Mouse (Mus musculus) left cerebral cortex, adult 8-10 months (tissue): ENCODE data around the gene Mfn2. TPM values are rescaled to one million over a fixed set of nuclear protein-coding genes. Genes with fewer than 3 reads are reported as not detected.

ENCODE experiments used
- DNase-seq, 2 experiments: peaks; one replicate each; pipeline ENCODE4 v3.0.0; 2022; ENCODE audit warnings: low spot score in 2 of 2
- total RNA-seq, 4 experiments: library from RNA; stranded (reverse); gene quantifications; 2 replicates each; pipeline ENCODE4 v1.2.4; 2022

The Mfn2 gene
- total RNA-seq, 4 experiments from 2014 or later: 181 to 227 (median 209) TPM

GRCm38 (mm10) chr4:147918459-147919121 is 14.1 kb upstream of the Mfn2 start:
- DNase-seq: no peak

DNA sequence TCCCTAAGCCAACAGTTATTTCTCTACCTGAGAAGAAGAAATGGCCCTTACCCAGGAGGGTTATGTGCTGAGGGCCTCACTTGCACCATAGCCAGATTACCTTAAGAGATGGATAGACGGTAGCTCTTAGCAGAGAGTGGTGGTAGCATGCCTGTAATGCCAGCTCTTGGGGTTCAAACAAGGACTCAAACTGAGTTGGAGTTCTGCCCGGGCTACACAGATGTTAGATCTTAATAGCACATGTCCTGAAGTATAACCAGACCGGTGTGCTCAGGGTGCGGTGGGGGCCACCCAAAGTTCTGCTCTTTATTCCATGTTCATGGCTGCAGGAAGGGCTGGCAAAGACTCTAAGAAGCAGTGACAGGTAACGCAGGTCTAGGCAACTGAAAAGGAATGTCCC is 5.0 kb upstream of the Mfn2 start:
- DNase-seq: no peak

GRCm38 (mm10) chr4:147906230-147906629 is 1.7 kb upstream of the Mfn2 start:
- no peak for DNase-seq

DNA sequence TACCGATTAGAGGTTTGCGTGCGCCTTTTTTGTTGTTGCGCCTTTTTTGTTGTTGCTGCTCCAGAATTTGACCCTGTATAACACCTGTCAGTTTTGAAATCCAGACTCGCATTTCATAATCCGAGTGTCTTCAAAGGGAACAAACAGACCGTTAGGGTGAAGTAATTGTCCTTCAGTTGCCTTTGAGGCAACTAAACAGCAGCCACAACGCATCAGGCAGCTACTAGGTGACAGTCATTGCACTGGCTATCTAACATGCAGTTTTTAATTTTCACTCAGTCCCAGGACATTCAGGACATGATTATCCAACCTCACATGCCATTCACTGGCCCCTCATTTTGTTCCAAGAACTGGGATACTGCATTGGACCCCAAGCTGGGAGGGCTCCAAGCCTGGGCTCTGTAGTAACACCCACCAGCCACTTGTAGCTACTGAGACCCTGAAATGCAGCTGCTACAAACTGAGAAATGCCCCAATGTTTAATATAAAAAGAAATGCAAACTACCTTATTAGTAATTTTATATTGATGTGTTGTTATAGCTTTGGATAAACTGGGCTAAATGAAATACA is 671 bp upstream of the Mfn2 start:
- no peak for DNase-seq

- no peak for DNase-seq
Measured at GRCm38 (mm10) chr4:147903601-147904000, 903 bp downstream of the Mfn2 start.

DNA sequence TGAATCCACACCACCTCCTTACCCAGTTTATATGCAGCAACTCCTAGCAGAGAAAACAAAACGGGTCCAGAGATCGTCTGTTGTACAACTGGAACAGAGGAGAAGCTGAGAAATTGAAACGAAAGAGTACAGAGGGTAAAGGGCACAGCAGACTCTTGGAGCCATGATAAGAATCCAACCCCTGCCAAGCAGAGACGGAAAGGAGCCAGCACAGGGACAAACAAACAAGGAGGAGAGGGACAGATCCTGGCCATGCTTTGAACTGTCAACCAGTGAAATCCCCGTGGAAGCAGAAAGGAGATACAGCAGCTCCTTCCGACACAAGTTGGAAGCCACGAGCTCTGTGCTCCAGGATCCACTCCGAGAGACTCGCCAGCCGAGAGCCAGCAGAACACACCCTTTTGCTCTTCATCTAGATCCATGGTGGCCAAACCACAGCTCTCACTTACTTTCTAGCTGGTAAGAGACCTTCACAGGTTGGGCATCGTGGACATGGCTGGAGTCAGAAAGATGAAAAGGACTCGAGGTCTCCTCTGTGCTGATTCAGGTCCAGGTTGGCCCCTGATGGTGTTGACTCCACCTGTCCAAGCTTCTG is 1.5 kb downstream of the Mfn2 start:
- DNase-seq: no peak

DNA sequence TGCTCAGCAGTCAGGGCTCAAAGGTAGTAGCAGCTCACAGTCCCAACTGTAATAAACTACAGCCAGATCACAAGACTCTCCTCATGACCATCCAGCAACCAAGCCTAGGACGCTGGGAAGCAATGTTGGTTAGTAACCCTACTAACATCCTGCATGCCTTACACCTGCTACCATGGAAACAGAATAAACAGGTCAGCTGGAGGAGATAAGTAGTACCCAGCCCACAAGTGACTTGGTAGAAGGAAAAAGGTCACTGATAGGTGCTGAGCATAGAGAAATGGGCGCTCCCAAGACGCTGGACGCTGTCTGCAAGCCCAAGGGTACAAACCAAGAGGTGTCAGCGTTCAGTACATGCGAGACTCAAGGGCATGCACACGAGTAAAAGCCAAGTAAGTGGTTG is 4.1 kb downstream of the Mfn2 start:
- no peak for DNase-seq

GRCm38 (mm10) chr4:147897348-147897747 is 7.2 kb downstream of the Mfn2 start:
- no peak for DNase-seq

- DNase-seq: no peak
Measured at GRCm38 (mm10) chr4:147896411-147896810, 8.1 kb downstream of the Mfn2 start.

- no peak for DNase-seq
Measured at GRCm38 (mm10) chr4:147895815-147896330, 8.6 kb downstream of the Mfn2 start.

- DNase-seq: no peak
Measured at GRCm38 (mm10) chr4:147890341-147890740, 14.2 kb downstream of the Mfn2 start.

- no peak for DNase-seq
Measured at GRCm38 (mm10) chr4:147888237-147888636, 16.3 kb downstream of the Mfn2 start.

DNA sequence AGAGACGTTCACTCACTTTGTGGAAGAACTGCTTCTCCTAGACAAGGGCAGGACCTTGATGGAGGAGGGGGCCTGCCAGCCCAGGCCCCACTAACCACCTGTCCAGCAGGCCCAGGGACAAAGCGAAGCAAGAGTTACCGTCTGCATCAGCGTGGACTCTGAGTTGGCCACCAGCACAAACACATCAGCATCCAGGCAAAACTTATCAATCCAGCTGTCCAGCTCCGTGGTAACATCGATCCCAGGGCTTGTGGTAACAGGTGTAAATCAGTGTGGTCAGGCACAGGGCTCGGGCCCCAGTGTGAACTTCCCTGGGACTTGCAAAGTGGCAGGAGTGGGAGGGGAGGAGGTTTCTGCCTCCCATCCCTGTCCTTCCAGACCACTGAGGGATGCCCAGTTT is 17.2 kb downstream of the Mfn2 start:
- no peak for DNase-seq

DNA sequence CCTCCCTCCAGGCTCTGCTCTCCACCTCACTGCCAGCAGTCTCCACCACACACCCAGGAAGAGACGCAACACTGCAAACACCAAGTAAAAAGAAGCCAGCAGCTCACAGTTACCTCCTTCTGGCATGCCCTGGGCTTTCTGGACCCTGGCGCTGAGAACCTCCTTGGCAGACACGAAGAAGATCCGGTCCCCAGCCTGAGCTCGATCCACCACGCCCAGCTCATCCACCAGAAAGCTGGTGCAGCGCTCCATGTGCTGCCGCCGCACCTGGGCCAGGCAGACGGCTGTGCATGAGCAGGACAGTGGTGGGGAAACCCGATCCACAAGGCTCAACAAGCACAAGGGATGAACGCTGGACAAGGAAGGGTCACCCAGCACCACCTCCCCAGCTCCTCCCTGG is 18.3 kb downstream of the Mfn2 start:
- DNase-seq: no peak

DNA sequence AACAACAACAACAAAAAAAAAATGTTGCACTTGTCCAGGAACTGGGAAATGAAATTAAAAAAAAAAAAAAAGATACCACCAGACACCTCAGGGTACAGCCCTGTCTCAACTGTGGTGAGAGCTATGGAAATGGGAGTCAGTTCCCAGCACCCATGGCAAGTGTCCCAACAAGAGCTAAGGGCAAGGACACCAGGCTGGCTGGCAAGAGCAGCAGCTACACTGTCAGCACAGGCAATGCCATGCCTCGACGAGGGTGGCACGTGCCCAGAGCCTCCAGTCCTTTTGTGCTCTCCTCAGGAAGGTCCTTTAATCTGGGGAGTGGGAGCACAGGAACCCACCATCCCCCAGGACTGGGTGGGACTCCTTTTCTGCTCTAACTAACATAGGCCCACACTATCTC is 20.4 kb downstream of the Mfn2 start:
- no peak for DNase-seq

DNA sequence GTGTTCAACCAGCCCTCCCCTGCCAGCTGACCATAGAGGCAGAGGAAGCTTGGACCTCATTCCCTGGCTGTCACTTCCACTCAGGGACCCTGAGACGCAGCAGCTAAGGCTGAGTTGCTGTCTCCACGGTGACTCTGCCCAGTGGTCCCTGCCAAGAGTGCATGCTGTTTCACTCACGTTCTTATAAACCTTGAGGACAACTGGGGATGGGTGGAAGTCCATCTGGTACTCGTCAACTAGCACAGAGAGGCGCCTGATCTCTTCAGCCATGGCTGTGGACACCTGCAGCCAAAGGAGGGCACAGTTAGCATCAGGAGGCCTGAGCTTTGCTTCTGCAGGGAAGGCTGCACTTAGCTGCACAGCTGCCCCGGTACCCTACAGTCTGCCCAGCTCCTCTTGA is 21.5 kb downstream of the Mfn2 start:
- no peak for DNase-seq

GRCm38 (mm10) chr4:147881792-147882191 is 22.7 kb downstream of the Mfn2 start:
- DNase-seq: no peak

GRCm38 (mm10) chr4:147879865-147880264 is 24.6 kb downstream of the Mfn2 start:
- DNase-seq: no peak

GRCm38 (mm10) chr4:147879456-147879855 is 25.0 kb downstream of the Mfn2 start:
- DNase-seq: no peak

DNA sequence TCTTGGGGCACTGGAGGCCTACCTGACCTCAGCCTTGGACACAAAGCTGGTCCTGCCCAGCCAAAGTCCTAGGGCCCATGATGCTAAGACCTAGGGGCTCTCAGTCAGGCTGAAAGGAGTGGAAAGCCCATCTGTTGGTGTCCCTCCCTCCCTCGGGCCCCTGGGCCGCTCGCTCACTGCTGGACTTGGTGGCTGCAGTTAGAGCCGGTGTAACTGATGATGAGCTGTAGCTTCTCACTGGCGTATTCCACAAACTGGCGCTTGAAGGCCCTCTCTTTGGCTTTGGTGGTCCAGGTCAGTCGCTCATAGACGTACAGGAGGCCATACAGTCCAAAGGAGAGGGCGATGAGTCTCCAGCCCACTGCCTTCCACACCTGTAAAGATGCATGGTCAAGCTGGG is 26.0 kb downstream of the Mfn2 start:
- no peak for DNase-seq

DNA sequence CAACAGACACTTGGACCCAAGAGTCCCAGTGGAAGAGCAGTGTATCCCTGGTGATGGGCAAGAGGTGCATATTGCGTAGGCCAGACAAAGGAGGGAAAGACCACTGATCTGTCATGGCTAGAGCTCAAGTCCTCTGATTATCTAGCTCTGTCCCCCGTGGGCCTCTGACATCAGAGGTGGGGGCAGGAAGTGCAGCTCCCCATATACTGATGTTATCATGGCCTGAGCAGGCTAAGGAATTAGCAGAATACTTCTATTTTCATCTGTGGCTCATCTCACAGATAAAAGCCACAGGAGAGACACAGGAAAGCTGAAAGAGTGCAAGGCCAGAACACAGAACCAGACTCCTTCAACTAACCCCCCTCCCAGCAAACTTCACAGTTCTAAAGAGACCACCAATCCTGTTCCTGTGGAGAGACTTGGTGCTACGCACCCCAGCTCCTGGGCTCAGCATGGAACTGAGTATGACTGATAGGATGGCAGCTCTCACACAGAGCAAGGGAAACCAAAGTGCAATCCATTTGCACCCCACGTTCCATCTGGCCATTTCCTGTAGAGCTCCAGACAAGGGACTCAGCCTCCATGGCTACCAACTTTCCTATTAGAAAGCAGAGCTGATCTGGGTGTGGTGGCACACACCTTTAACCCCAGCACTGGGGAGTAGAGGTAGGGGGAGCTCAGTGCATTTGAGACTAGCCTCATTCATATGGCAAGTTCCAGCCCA is 28.5 kb downstream of the Mfn2 start:
- DNase-seq: no peak

DNA sequence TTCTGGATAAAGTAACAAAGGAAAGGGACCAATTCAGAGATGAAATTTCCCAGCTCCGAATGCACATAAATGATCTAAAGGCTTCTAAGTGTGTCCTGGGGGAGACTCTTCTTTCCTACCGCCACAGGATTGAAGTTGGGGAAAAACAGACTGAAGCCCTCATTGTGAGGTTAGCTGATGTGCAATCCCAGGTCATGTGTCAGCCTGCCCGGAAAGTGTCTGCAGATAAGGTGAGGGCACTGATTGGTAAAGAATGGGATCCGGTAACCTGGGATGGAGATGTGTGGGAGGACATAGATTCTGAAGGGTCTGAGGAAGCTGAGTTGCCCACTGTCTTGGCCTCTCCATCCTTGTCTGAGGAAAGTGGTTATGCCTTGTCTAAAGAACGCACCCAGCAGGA is 35.3 kb downstream of the Mfn2 start:
- DNase-seq: no peak
